Mouse (Mus musculus): ENCODE measurements around the gene Il17rd.

Il17rd gene

DNA sequence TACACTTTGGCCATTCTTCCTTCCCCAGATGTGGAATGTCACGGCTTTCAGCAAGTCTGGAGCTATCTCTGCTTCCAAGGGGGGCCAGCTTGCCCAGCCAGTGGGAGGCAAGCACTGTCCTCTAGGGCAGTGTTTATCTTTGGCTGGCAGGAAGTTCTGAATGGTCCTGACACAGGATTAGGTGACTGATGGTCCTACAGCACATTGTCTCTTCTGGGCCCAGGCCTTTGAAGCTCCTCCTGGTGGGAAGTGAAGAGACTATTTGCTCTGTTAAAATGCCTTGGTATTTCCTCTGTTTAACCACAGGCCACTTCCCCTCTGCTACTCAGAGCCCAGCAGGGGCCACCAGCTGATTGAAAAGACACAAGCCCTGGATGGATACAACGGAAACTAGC is 6.2 kb downstream of the Il17rd start:
- peak; percentile 86 for DNase-seq (ENCODE audit: low read depth)

GRCm38 (mm10) chr14:27048231-27048956 is 9.7 kb downstream of the Il17rd start:
- no peak for DNase-seq (ENCODE audit: low read depth)

- DNase-seq (ENCODE audit: low read depth): no peak
These were observed 11.3 kb downstream of the Il17rd start for GRCm38 (mm10) chr14:27050043-27050442.

DNA sequence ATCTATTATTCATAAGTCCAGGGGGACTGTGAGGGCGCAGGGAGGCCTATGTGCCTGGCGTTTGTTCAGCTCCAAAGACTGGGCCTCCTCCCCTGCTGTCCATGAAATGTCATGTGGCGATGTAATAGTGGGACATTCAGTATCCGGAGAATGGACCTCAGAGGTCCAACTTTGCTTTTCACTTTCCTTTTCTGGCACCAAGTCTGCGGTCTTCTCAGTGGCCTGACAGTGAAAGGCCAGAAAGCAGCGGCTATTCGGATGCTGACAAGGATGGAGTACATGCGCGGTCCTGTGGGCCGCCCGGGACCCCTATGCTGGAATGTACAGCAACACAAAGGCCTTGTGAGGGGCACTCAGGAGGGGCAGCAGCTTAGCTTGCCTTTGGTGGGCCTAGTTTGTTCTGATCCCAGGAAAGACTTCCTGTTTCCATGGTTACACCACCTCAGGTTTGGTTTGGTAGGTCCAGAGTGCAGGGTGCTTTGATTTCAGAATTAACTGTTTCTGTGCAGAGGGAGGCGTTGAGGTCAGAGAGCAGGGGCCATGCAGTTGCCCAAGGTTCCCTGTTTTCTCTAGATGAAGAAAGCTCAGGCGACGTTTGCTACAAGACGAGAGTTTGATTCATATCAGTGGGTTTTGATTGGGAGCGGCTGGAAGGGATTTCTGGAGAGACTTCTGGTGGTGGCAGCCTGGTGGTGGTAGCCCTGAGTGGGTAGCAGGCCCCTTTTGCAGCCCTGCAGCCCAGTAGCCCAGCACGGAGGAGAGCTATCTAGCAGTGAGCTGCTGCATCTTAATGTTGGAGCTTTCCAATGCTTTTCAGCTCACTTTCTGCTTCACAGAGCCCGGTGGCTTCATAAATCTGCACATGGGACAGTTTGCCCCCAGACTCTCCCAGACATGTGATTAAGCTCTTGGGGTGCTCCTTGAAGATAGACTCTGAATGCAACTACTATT is 12.1 kb downstream of the Il17rd start:
- DNase-seq (ENCODE audit: low read depth): no peak

DNA sequence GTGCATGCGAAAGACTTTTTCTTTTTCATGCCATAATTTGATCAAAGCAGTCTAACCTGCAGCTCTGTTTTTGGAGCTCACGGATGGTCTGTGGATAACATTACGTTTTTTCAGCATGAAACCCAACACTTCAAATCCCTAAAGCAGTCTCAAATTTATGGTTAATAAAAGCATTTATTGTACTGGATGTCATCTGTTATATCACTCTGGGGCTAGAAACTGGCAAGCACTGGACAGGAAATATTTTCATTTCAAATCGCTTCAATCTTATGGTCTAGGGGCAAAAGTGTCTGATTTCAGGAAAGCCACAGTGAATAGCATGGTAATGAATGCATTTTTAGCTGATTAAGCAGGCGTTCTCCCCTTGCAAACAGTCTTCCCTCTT is 12.8 kb downstream of the Il17rd start:
- peak; percentile 19 for DNase-seq (ENCODE audit: low read depth)

DNA sequence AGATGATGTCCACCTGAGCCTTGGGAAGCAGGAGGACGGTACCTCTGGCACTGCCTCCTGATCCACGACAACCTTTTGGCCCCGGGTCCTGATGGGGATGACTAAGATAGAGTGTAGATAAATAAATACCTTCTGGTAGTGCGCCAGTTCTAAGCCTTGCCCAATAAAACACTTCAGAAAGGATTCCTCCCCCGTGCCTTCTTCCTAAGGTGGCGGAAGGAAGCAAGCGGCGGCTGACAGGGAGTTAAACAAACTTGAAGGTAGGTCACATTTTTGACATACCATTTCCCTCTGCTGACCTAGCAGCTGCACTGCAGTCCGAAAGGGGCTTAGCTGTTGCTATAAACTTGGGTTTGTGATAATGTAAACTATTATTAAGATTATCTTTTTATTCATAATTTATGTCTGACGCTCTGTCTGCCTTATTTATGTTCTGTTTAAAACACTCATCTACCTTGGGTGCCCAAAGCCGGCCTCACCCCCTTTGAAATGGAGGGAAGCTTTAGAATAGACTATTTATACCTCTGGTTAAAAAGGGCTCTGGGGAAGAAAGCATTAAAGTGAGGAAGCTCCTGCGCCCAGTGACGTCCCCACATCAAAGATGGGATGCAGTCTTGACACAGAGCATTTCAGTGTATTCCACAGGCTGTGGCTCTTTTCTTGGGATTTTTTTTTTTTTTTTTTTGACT is 19.9 kb downstream of the Il17rd start:
- DNase-seq (ENCODE audit: low read depth): no peak

GRCm38 (mm10) chr14:27059224-27059558 is 20.4 kb downstream of the Il17rd start:
- DNase-seq (ENCODE audit: low read depth): no peak

DNA sequence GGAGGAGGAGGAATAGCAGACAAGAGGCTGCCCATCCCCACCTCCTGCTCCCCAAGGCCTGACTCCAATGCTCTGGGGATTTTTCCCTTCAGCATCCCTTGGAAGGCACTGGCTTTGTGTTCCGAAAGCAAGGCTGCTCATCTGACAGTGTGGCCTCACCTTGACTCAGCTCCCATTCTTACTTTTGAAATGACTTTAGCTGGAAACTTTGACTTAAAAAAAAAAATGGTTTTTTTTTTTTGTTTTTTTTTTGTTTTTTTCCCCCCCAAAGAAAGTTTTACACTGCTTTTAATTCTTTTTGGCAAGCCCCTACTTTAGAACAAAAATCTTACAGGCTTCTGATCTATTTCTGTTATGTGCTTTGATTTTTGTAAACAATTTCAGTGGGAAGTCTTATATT is 24.6 kb downstream of the Il17rd start:
- no peak for DNase-seq (ENCODE audit: low read depth)

GRCm38 (mm10) chr14:27066171-27066929 is 27.6 kb downstream of the Il17rd start:
- DNase-seq (ENCODE audit: low read depth): no peak

GRCm38 (mm10) chr14:27067866-27068271 is 29.1 kb downstream of the Il17rd start:
- DNase-seq (ENCODE audit: low read depth): no peak

DNA sequence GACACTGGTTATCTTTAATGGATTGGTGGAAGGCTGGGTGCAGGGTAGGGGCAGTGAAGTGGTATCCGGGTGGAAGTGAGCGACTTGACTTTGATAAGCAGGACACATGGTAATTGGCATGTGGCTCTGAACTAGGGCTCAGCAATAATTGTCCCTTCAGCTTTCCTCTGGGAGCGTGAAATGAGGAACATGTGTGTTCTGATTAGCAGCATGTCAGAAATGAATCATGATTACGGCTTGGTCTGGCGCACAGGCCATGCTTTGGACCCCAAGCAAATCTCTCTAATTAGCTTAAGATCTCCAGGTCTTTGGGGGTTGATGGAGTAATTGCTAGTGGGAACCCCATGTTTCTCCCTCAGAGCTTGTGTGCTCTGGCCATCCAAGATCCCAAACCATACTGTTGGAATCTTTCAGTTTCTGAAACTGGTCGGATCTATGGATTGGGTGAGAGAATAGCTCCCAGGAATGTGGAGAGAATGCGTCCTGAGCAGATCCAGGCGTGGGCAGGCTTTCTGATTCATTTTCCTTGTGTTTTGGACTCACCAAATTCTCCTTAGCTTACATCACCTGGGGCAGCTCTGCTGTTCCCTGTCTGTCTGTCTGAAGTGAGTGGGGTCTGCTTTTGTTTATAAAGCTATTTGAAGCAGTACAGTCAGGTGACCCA is 30.8 kb downstream of the Il17rd start:
- DNase-seq (ENCODE audit: low read depth): no peak

DNA sequence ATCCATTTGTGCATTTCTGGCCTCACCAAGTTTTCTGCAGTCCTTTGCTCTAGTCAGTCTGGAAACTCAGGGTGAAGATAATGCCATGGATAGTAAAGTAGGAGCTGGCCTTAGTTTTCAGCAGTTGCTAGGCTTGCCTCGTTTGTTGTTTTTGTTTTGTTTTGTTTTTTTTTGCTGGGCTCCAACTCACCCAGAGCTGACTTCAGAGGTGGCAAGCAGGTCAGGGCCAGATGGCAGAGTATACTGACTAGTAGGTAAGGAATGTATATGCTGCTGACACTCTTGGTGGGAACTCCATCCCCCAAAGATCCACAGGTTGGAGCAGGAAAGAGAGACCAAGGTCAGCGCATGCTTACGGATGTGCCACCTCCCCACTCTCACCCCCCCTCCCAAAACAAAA is 31.4 kb downstream of the Il17rd start:
- DNase-seq (ENCODE audit: low read depth): no peak

DNA sequence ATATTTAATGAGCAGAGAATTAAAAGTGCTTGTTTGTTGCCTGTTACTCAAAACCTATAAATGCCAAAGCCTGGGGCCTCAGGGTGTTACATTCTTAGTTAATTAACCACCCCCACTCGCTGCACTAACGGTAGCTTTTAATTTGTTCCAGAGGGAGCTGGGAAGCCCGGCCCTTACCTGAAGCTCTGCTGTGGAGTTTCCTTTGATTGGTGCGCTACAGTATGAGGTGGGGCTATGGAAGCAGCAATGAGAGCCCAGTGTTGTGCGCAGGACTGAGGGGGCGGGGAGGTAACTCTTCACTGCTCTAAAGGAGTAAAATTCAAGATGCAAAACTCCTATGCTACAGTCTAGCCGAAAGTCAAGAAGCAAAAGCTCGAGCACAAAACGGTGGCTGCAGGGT is 32.0 kb downstream of the Il17rd start:
- DNase-seq (ENCODE audit: low read depth): no peak

DNA sequence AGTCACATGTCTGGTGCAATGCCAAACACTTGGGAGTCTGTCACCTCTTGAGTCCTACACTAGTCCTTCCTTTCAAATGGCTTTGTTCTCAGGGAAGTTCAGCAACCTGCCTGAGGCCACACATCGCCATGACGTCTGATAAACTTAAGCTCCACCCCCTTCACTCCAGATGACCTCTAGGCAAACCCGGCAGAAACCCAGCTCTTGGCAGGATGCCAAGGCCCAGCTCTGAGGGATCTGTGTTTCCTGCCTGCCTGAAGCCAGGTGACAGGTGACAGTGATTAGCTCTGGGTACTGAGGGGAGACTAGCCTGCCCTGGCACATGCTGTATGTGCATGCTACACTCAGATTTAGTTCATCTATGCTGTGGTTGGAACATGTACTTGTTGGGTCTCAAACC is 33.2 kb downstream of the Il17rd start:
- peak; percentile 19 for DNase-seq (ENCODE audit: low read depth)

DNA sequence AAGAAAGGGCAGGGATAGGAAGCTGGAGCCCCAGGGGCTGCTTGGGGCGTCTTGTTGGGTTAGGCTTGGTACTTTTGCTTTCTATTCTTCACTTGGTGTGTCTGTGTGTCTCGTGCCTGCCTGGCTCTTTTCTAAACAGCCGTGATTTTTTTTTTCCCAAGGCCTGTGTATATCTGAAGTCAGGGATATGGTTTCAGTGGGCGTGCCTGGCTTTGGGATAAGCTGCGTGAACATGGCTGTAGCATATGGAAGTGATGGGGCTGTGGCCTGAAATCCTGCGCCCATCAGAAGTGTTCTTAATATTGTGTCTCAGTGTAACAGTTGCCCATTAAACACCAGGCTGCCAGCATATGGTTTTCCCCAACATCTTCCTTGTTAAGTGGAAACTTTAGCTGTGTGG is 36.3 kb downstream of the Il17rd start:
- no peak for DNase-seq (ENCODE audit: low read depth)

GRCm38 (mm10) chr14:27075909-27076521 is 37.3 kb downstream of the Il17rd start:
- no peak for DNase-seq (ENCODE audit: low read depth)

DNA sequence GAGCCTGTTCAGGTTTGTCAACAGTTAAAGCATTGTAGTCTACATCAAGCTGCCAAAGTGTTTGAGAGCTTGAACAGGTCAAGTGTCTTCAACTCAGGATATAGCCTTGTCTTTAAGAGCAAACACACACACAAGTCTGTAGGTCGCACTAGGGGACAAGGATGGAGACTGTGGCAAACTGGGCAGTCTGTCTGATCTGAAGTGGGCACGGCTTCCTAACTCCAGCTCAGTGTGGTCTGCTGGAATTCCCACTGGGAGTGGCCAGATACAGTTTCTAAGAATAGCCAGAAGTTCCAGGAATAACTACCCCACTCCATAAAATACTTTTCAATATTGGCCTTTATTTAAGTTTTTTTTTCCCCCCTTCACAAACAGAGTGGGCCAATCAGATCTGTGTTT is 37.8 kb downstream of the Il17rd start:
- no peak for DNase-seq (ENCODE audit: low read depth)

- no peak for DNase-seq (ENCODE audit: low read depth)
These were observed 43.0 kb downstream of the Il17rd start for GRCm38 (mm10) chr14:27081536-27082275.

DNA sequence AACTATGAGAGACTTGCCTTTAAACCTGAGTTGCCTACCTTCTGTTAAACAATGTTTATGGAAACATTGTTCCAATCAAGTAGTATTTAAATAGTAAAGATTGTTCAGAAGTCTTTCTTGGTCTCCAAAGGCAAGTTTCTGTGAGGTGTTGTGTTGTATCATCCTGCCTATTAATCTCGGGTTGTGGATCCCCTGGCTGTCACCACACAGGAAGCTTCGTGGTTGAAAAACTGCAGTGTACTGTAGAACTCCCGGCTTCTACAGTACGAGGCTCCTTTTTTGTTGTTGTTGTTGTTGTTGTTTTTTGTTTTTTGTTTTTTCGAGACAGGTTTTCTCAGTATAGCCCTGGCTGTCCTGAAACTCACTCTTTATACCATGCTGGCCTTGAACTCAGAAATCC is 46.7 kb downstream of the Il17rd start:
- DNase-seq (ENCODE audit: low read depth): peak; percentile 9

DNA sequence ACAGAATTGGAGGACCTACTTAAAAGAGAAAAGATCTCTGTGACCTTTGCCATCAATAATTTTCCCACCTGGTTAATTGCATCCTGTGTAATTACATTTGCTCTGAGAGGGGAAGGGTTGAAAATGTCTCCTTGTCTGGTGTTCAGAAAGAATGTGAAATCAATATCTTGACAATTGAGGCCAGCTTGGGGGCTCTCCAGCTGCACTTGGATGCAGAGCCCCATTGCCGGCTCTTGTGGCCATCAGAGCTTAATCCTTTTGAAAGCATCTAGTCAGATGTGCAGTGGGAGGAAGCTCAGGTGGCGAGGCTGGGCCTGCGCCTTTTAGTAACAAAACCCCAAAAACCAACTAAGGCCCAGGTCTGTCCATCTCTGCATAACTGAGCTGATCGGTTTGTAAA is 47.3 kb downstream of the Il17rd start:
- DNase-seq (ENCODE audit: low read depth): no peak

Measured in 416B (cell line).